Mouse (Mus musculus): Measurements from ENCODE around the gene Itpkb. TPM values are rescaled to one million over a fixed set of nuclear protein-coding genes. Genes with fewer than 3 reads are reported as not detected.

Gene Itpkb
- polyA plus RNA-seq, 1 experiment from 2014 or later: 4.3 TPM

DNA sequence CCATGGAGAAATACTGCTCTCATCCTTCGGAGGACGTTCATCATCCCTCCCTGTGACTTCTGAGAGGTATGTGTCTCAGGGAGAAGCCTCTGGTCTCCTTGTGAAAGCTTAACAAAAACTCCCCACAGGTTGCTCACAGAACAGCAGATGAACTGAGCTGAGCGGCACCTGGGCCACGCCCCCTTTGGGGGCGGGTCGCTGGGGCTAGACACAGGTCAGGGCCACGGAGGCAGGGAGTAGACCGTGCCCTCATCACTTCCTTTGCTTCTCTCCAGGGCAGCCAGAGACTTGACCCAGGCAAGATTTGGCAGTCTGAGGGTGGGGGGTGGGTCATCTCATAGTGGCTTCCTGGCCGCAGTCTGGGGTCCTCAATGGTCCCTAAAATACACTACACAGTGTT lies 104.6 kb downstream of the Itpkb start:
- 11% methylated on average over 9 of the region's 9 CpGs for WGBS
- DNase-seq (ENCODE audit: low spot score): no peak

DNA sequence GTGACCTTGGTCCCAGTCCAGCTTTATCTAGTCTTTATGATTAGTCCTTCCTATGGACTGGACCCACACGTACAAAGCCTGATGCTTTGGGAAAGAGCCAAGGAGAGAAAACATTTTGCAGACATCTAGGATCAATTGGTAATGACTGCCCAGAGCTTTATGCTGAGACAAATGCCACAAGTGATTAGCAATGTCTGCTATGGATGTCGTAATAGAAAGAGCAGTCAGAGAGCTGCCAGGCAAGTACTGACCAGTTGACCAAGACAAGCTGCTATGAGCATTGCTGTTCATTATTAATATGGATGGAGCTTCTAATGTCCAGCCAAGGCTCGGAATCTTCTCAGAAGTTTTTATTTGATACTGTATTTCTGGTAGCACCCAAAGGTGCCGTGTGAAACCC lies 109.2 kb downstream of the Itpkb start:
- Histone ChIP-seq H3K27me3 (replicated peaks; ENCODE audit: control insufficient read depth, insufficient read depth, low read length) (peaks cover 4% of the 10 kb centered on the region; the same call in 1 of the 2 replicates), H3K9me3 (ENCODE audit: control insufficient read depth, low read length) (no peaks in the 10 kb centered on the region), H3K4me3 (ENCODE audit: low read depth, low read length) (no peak overlapping the region), H3K4me2 (no peak overlapping the region), H3K27ac (ENCODE audit: low read depth, low read length) (no peak overlapping the region), H3K9ac (ENCODE audit: low read depth, low read length) (no peak overlapping the region), H3K36me3 (ENCODE audit: control insufficient read depth, insufficient read depth, low read length) (no peaks in the 10 kb centered on the region), H3K4me1 (replicated peaks; ENCODE audit: control insufficient read depth, insufficient read depth, low read length) (0 out of 2 replicates have a peak, but pooled peaks cover 3% of the 10 kb centered on the region)
- ATAC-seq (replicated peaks; ENCODE audit: low FRiP score) (no peak), DNase-seq (ENCODE audit: low spot score) (no peak)
- 65% methylated on average over 4 of the region's 4 CpGs for WGBS

More for the DNA sequence above, 104.6 kb downstream of the Itpkb start:
- H3K4me1 ChIP-seq (replicated peaks; ENCODE audit: control insufficient read depth, insufficient read depth, low read length): 0 out of 2 replicates have a peak, but pooled peaks cover 6% of the 10 kb centered on the region
- peaks cover 5% of the 10 kb centered on the region; the same call in 1 of the 2 replicates for H3K27me3 ChIP-seq (replicated peaks; ENCODE audit: control insufficient read depth, insufficient read depth, low read length)
- no peak overlapping the region for H3K9ac ChIP-seq (ENCODE audit: low read depth, low read length)
- no peaks in the 10 kb centered on the region for H3K9me3 ChIP-seq (ENCODE audit: control insufficient read depth, low read length)
- H3K4me3 ChIP-seq (ENCODE audit: low read depth, low read length): no peak overlapping the region
- H3K4me2 ChIP-seq: no peak overlapping the region
- no peak overlapping the region for H3K27ac ChIP-seq (ENCODE audit: low read depth, low read length)
- no peaks in the 10 kb centered on the region for H3K36me3 ChIP-seq (ENCODE audit: control insufficient read depth, insufficient read depth, low read length)
- no peak for ATAC-seq (replicated peaks; ENCODE audit: low FRiP score)

DNA sequence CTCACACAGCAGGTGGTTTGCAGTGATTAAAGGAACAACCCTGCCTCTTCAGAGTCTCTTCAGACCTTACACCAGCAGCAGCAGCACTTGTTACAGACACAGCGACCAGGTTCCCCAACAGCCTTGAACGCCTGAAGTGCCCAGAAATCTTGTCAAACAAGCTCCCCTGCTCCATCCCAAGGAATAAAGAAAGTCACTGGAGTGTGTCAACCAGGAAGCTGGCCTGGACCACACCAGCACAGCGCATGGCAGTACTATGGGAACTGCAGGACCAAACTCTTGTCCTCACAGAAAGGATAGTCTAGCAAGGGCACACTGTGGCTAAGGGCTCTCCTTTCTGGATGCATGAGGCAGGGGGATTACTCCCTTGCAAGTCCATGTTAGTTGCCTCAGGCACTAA lies 114.1 kb downstream of the Itpkb start:
- DNase-seq (ENCODE audit: low spot score): no peak
- 72% methylated on average over 3 of the region's 3 CpGs for WGBS
- Histone ChIP-seq H3K4me2 (no peak overlapping the region), H3K9me3 (ENCODE audit: control insufficient read depth, low read length) (no peaks in the 10 kb centered on the region), H3K27ac (ENCODE audit: low read depth, low read length) (no peak overlapping the region), H3K9ac (ENCODE audit: low read depth, low read length) (no peak overlapping the region), H3K27me3 (replicated peaks; ENCODE audit: control insufficient read depth, insufficient read depth, low read length) (0 out of 2 replicates have a peak, but pooled peaks cover 4% of the 10 kb centered on the region), H3K4me3 (ENCODE audit: low read depth, low read length) (no peak overlapping the region), H3K4me1 (replicated peaks; ENCODE audit: control insufficient read depth, insufficient read depth, low read length) (no peaks in the 10 kb centered on the region), H3K36me3 (ENCODE audit: control insufficient read depth, insufficient read depth, low read length) (no peaks in the 10 kb centered on the region)
- ATAC-seq (replicated peaks; ENCODE audit: low FRiP score): no peak

DNA sequence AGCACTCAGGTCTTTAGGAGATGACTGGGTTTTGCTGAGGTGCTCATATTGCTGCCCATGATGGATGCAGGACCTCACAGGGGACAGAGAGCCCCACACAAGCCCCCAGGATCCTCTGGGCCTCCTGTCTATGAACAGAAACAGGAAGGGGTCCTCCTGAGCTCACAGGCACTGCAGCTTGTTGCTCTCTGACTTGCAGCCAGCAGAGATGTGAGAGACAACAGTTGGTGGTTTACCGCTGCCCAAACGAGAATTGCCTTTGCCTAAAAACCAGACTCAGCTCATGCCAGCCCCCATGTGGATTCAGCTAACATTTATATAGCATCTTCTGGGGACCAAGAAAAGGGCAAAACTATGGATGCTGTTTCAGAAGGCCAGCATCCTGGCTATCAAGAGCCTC lies 119.4 kb downstream of the Itpkb start:
- no peak for ATAC-seq (replicated peaks; ENCODE audit: low FRiP score)
- no peak overlapping the region for H3K9ac ChIP-seq (ENCODE audit: low read depth, low read length)
- DNase-seq (ENCODE audit: low spot score): no peak
- peaks cover 2% of the 10 kb centered on the region; the same call in 1 of the 2 replicates for H3K27me3 ChIP-seq (replicated peaks; ENCODE audit: control insufficient read depth, insufficient read depth, low read length)
- no peaks in the 10 kb centered on the region for H3K9me3 ChIP-seq (ENCODE audit: control insufficient read depth, low read length)
- no peak overlapping the region for H3K27ac ChIP-seq (ENCODE audit: low read depth, low read length)
- no peak overlapping the region for H3K4me3 ChIP-seq (ENCODE audit: low read depth, low read length)
- no peaks in the 10 kb centered on the region for H3K4me1 ChIP-seq (replicated peaks; ENCODE audit: control insufficient read depth, insufficient read depth, low read length)
- H3K4me2 ChIP-seq: no peak overlapping the region
- 43% methylated on average over 2 of the region's 2 CpGs for whole genome bisulfite sequencing
- H3K36me3 ChIP-seq (ENCODE audit: control insufficient read depth, insufficient read depth, low read length): no peaks in the 10 kb centered on the region

DNA sequence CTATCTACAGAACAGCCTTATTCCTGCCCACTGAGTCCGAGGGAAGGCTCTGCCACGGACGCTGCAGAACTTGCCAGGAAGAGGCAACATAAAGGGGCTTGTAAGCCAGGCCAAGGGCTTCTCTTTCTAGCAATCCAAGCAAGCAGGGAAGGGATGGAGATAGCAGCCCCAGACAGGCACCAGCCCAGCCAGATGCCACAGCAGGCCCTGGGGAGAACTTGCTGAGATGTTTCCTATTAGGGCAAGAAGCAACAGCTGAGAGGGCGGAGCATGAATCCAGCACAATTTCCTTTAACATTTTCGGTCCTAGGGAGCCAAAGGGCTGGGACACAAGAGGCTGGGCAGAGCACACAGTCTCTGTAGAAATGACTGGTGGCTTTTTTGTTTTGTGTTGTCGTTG lies 128.0 kb downstream of the Itpkb start:
- Histone ChIP-seq H3K4me1 (replicated peaks; ENCODE audit: control insufficient read depth, insufficient read depth, low read length) (no peaks in the 10 kb centered on the region), H3K4me3 (ENCODE audit: low read depth, low read length) (no peak overlapping the region), H3K9me3 (ENCODE audit: control insufficient read depth, low read length) (no peaks in the 10 kb centered on the region), H3K36me3 (ENCODE audit: control insufficient read depth, insufficient read depth, low read length) (no peaks in the 10 kb centered on the region), H3K27ac (ENCODE audit: low read depth, low read length) (no peak overlapping the region), H3K9ac (ENCODE audit: low read depth, low read length) (no peak overlapping the region), H3K27me3 (replicated peaks; ENCODE audit: control insufficient read depth, insufficient read depth, low read length) (peaks cover 4% of the 10 kb centered on the region), H3K4me2 (no peak overlapping the region)
- DNase-seq (ENCODE audit: low spot score): no peak
- WGBS: 56% methylated on average over 6 of the region's 6 CpGs
- ATAC-seq (replicated peaks; ENCODE audit: low FRiP score): no peak

DNA sequence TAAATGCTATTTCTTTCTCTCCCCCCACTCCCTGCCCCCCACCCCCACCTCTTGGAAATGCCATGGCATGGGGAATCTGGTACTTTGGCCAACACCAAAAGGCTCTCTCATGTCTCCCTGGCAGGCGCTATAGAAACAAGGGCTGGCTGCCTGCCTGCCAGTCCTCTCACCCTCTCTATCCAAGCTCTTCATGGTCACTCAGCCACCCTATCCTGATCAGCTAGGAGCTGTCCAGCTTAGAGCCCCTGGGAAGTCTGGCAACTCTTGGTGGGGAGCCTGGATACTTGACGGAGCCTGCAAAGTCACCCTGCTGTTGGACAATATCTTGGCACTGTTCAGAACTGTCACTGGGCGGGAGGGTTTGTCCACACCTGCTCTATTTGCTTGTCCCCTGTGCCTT lies 128.4 kb downstream of the Itpkb start:
- WGBS: 53% methylated on average over 3 of the region's 3 CpGs
- Histone ChIP-seq H3K27me3 (replicated peaks; ENCODE audit: control insufficient read depth, insufficient read depth, low read length) (peaks cover 4% of the 10 kb centered on the region), H3K4me2 (no peak overlapping the region), H3K9ac (ENCODE audit: low read depth, low read length) (no peak overlapping the region), H3K27ac (ENCODE audit: low read depth, low read length) (no peak overlapping the region), H3K9me3 (ENCODE audit: control insufficient read depth, low read length) (no peaks in the 10 kb centered on the region), H3K4me3 (ENCODE audit: low read depth, low read length) (no peak overlapping the region), H3K4me1 (replicated peaks; ENCODE audit: control insufficient read depth, insufficient read depth, low read length) (no peaks in the 10 kb centered on the region), H3K36me3 (ENCODE audit: control insufficient read depth, insufficient read depth, low read length) (no peaks in the 10 kb centered on the region)
- DNase-seq (ENCODE audit: low spot score): no peak
- no peak for ATAC-seq (replicated peaks; ENCODE audit: low FRiP score)

DNA sequence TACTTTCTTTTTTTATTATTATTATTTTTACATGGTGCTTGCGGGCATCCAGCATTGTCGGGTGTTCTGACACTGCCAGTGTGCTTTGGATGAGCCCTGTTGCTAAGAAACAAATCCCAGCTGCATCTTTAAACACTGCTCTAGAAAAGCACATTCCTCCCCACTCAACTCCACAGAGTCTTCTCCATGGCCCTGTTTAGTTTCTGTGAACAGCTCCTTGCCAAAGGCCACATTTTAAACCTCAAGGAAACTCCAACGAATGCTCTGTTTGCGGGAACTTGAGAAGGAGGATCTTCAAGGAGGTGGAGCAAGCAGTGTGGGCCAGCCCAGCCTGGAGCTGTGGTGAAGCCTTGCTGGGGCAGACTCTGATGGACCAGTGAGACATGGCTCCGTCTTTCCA lies 130.4 kb downstream of the Itpkb start:
- ATAC-seq (replicated peaks; ENCODE audit: low FRiP score) (no peak), DNase-seq (ENCODE audit: low spot score) (no peak)
- no peak overlapping the region for H3K27ac ChIP-seq (ENCODE audit: low read depth, low read length)
- H3K4me1 ChIP-seq (replicated peaks; ENCODE audit: control insufficient read depth, insufficient read depth, low read length): no peaks in the 10 kb centered on the region
- 58% methylated on average over 5 of the region's 5 CpGs for WGBS
- H3K4me2 ChIP-seq: no peak overlapping the region
- H3K4me3 ChIP-seq (ENCODE audit: low read depth, low read length): no peak overlapping the region
- H3K9me3 ChIP-seq (ENCODE audit: control insufficient read depth, low read length): no peaks in the 10 kb centered on the region
- no peaks in the 10 kb centered on the region; the same call in none of the 2 replicates for H3K27me3 ChIP-seq (replicated peaks; ENCODE audit: control insufficient read depth, insufficient read depth, low read length)
- H3K9ac ChIP-seq (ENCODE audit: low read depth, low read length): no peak overlapping the region
- H3K36me3 ChIP-seq (ENCODE audit: control insufficient read depth, insufficient read depth, low read length): no peaks in the 10 kb centered on the region

DNA sequence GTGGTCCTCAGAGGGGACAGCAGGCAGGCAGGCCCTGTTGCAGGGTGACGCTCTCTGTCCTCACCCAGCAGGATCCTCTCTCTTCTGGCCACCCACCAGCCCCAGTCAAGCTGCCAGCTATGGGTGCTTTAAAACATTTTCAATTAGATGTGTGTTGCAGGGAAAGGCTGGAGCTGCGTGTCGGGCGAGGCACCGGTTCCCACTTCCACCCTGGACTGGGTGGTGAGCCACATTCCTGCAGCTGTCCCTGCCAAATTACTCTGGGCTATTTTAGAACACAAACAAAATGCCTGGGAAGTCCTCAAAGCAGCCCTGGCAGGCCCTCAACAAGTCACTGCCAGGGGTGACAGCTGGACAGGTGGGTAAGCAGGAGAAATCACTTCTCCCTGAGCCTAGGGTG lies 132.1 kb downstream of the Itpkb start:
- Histone ChIP-seq H3K4me1 (replicated peaks; ENCODE audit: control insufficient read depth, insufficient read depth, low read length) (no peaks in the 10 kb centered on the region), H3K27ac (ENCODE audit: low read depth, low read length) (no peak overlapping the region), H3K9me3 (ENCODE audit: control insufficient read depth, low read length) (no peaks in the 10 kb centered on the region), H3K4me2 (no peak overlapping the region), H3K27me3 (replicated peaks; ENCODE audit: control insufficient read depth, insufficient read depth, low read length) (no peaks in the 10 kb centered on the region; the same call in 1 of the 2 replicates), H3K9ac (ENCODE audit: low read depth, low read length) (no peak overlapping the region), H3K36me3 (ENCODE audit: control insufficient read depth, insufficient read depth, low read length) (no peaks in the 10 kb centered on the region), H3K4me3 (ENCODE audit: low read depth, low read length) (no peak overlapping the region)
- DNase-seq (ENCODE audit: low spot score) (no peak), ATAC-seq (replicated peaks; ENCODE audit: low FRiP score) (no peak)
- WGBS: 94% methylated on average over 5 of the region's 5 CpGs

DNA sequence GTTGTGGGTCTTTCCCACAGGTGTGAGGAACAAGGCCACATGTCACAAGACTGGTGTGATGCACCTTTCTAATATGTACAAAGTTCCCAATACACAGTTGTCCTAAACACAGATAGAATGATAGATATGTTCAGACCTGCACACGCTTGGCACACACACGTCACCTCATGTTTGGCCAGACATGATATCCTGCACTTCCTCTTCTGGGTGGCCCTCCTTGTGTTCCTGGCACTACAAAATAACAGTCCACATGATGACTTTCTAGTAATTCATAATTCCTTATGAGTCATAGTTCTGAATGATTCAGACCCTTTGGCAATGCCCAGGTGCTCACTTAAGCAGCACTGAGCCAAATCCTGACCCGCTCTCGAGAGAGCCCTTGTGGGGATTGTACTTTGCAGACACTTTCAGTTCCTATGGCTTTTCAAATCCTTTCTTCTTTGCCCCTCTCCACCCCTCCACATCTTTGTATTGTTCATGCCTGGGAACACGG lies 132.7 kb downstream of the Itpkb start:
- WGBS: 82% methylated on average over 5 of the region's 5 CpGs
- no peaks in the 10 kb centered on the region for H3K4me1 ChIP-seq (replicated peaks; ENCODE audit: control insufficient read depth, insufficient read depth, low read length)
- no peaks in the 10 kb centered on the region for H3K36me3 ChIP-seq (ENCODE audit: control insufficient read depth, insufficient read depth, low read length)
- no peak overlapping the region for H3K4me2 ChIP-seq
- H3K27me3 ChIP-seq (replicated peaks; ENCODE audit: control insufficient read depth, insufficient read depth, low read length): no peaks in the 10 kb centered on the region; the same call in 1 of the 2 replicates
- H3K9me3 ChIP-seq (ENCODE audit: control insufficient read depth, low read length): no peaks in the 10 kb centered on the region
- no peak for DNase-seq (ENCODE audit: low spot score)
- no peak overlapping the region for H3K4me3 ChIP-seq (ENCODE audit: low read depth, low read length)
- no peak for ATAC-seq (replicated peaks; ENCODE audit: low FRiP score)
- no peak overlapping the region for H3K9ac ChIP-seq (ENCODE audit: low read depth, low read length)
- H3K27ac ChIP-seq (ENCODE audit: low read depth, low read length): no peak overlapping the region

Measured in liver, embryonic 11.5 days (tissue).